Mouse (Mus musculus) myocyte (in vitro differentiated cells): ENCODE results near the gene Gdpd5. TPM values are rescaled to one million over a fixed set of nuclear protein-coding genes. Genes with fewer than 3 reads are reported as not detected.
A peak's percentile ranks its signal among the peaks of the same experiment; 100 is the strongest.

Experiments used
- H3K27me3 ChIP-seq: one replicate; pipeline ENCODE4 v1.6.1; 2011; ENCODE audit not compliant: control insufficient read depth, insufficient read depth, insufficient read length
- H3K36me3 ChIP-seq: one replicate; pipeline ENCODE4 v1.6.1; 2011; ENCODE audit not compliant: control insufficient read depth, insufficient read depth
- H3K4me2 ChIP-seq: one replicate; pipeline ENCODE4 v1.6.1; 2011; ENCODE audit warnings: low read depth, control low read depth
- H3K4me3 ChIP-seq: one replicate; pipeline ENCODE4 v1.5.1; 2011; ENCODE audit warnings: mild to moderate bottlenecking, control low read depth, moderate library complexity
- H3K79me2 ChIP-seq: one replicate; pipeline ENCODE4 v1.6.1; 2011; ENCODE audit not compliant: control insufficient read depth, insufficient read depth
- H3ac ChIP-seq: one replicate; pipeline ENCODE4 v1.6.1; 2011; ENCODE audit not compliant: control insufficient read depth, insufficient read length
- CEBPB ChIP-seq: IDR thresholded peaks from 2 replicates; pipeline ENCODE4 v1.6.1; 2011; ENCODE audit warnings: mild to moderate bottlenecking, moderate library complexity; ENCODE audit not compliant: poor library complexity, insufficient read depth, severe bottlenecking
- E2F4 ChIP-seq: IDR thresholded peaks from one replicate; pipeline ENCODE4 v1.6.1; 2011; ENCODE audit warnings: mild to moderate bottlenecking, control low read depth, moderate library complexity; ENCODE audit not compliant: insufficient read depth
- MAX ChIP-seq: IDR thresholded peaks from one replicate; pipeline ENCODE4 v1.6.1; 2011; ENCODE audit warnings: low read depth, mild to moderate bottlenecking, control low read depth
- MYOD1 ChIP-seq, 3 experiments: IDR thresholded peaks; one replicate each; pipeline ENCODE4 v1.6.1; 2011; ENCODE audit warnings: control low read depth in 2 of 3, low read depth in 2 of 3, mild to moderate bottlenecking in 2 of 3, moderate library complexity in 1 of 3; ENCODE audit not compliant: insufficient read length in 2 of 3, control insufficient read depth in 1 of 3
- MYOG ChIP-seq, 3 experiments: IDR thresholded peaks; one replicate each; pipeline ENCODE4 v1.6.1; 2011; ENCODE audit warnings: control low read depth in 2 of 3, low read depth in 2 of 3, mild to moderate bottlenecking in 2 of 3; ENCODE audit not compliant: insufficient read length in 2 of 3, control insufficient read depth in 1 of 3, insufficient read depth in 1 of 3
- POLR2A ChIP-seq: IDR thresholded peaks from one replicate; pipeline ENCODE4 v1.6.1; 2011; ENCODE audit warnings: low read depth, mild to moderate bottlenecking, control low read depth, moderate library complexity; ENCODE audit not compliant: insufficient read length
- POLR2AphosphoS2 ChIP-seq: IDR thresholded peaks from one replicate; pipeline ENCODE4 v1.6.1; 2011; ENCODE audit warnings: low read depth, control low read depth; ENCODE audit not compliant: insufficient read length
- REST ChIP-seq: IDR thresholded peaks from one replicate; pipeline ENCODE4 v1.6.1; 2011; ENCODE audit warnings: mild to moderate bottlenecking, control low read depth, moderate library complexity; ENCODE audit not compliant: insufficient read depth, insufficient read length
- SRF ChIP-seq: IDR thresholded peaks from one replicate; pipeline ENCODE4 v1.6.1; 2011; ENCODE audit warnings: low read depth; ENCODE audit not compliant: control insufficient read depth, insufficient read length
- TCF12 ChIP-seq: IDR thresholded peaks from one replicate; pipeline ENCODE4 v1.6.1; 2011; ENCODE audit warnings: mild to moderate bottlenecking, control low read depth; ENCODE audit not compliant: poor library complexity, insufficient read depth, severe bottlenecking
- TCF3 ChIP-seq: IDR thresholded peaks from one replicate; pipeline ENCODE4 v1.6.1; 2011; ENCODE audit warnings: low read depth, control low read depth; ENCODE audit not compliant: insufficient read length
- USF1 ChIP-seq: IDR thresholded peaks from one replicate; pipeline ENCODE4 v1.6.1; 2011; ENCODE audit warnings: low read depth, mild to moderate bottlenecking, control low read depth, moderate library complexity
- polyA plus RNA-seq: library from polyadenylated mRNA; unstranded; fragments of >200 nt; fragmentation: generic; extraction: Trizol; gene quantifications from one replicate; pipeline ENCODE4 v1.2.1, GENCODE M21; 2012; ENCODE audit warnings: missing spikeins

Gene Gdpd5
- polyA plus RNA-seq, 1 experiment: 9.5 TPM

DNA sequence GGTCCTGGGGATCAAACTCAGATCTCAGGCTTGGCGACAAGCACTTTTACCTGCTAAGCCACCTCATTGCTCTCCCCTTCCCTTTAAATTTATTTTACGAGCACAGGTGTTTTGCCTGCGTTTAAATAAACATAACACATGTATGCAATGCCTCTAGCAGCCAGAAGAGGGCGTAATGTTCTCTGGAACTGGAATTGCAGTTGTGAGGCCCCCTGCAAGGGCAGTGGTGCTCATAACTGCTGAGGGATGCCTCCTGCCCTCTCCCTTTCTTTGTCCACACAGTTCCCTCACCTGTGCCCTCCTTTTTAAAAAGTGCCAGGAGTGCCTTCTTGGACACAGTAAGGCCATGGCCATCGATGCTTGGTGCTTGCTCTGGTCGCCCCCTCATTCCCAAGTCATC lies 62.8 kb downstream of the Gdpd5 start:
- no peaks in the 10 kb centered on the region for H3K27me3 ChIP-seq
- no peak overlapping the region for H3K4me3 ChIP-seq
- H3K36me3 ChIP-seq: no peaks in the 10 kb centered on the region
- H3ac ChIP-seq: no peak overlapping the region
- no peaks in the 10 kb centered on the region for H3K79me2 ChIP-seq
- H3K4me2 ChIP-seq: no peak overlapping the region
- no peak for TF ChIP-seq SRF

DNA sequence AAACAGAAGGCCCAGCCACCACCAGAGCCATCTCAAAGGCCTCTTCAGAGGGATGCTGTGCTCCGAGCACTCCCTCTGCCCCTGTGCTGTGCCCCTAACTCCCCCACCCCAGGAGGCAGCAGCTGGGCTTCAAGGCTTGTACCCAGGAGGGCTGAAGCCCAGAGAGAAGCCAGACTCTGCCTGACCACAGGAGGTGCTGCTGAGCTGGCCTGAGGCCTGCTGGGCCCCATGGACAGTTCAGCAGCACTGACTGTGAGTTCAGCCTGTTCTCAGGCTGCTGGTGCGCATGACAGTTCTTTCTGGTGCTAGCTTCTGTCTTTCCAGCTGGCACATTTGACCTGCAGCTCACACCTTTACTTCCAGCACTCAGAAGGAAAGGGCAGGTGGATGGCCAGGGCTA lies 64.6 kb downstream of the Gdpd5 start:
- H3K4me3 ChIP-seq: no peak overlapping the region
- no peaks in the 10 kb centered on the region for H3K36me3 ChIP-seq
- H3K27me3 ChIP-seq: no peaks in the 10 kb centered on the region
- no peak overlapping the region for H3ac ChIP-seq
- TF ChIP-seq TCF12: no peak
- no peaks in the 10 kb centered on the region for H3K79me2 ChIP-seq
- H3K4me2 ChIP-seq: no peak overlapping the region

DNA sequence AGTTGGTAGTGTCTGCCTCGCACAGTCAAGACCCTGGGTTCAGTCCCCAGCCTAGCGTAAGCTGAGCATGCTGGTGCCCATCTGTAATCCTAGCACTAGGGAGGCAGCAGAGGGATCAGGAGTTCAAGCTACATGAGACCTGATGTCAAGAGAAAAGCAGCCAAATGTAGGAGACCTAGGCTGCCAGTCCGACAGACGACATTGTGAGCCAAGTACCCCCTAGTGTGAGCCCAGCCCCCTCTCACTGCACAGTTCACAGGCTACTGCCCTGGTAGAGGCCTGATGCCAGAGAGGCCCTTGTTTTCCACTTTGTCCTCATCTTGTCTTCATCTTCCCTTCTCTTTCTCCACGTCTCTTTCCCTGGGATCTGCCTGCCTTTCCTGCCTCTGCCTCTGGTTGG lies 66.1 kb downstream of the Gdpd5 start:
- Histone ChIP-seq H3K79me2 (no peaks in the 10 kb centered on the region), H3K36me3 (no peaks in the 10 kb centered on the region), H3ac (no peak overlapping the region), H3K4me3 (no peak overlapping the region), H3K27me3 (no peaks in the 10 kb centered on the region), H3K4me2 (no peak overlapping the region)
- no peak for TF ChIP-seq SRF
- no peak for TF ChIP-seq MYOG (IDR thresholded peaks at IDR 0.05; ENCODE audit: control insufficient read depth in 1 of 3, insufficient read depth in 1 of 3, insufficient read length in 2 of 3, low read depth in 2 of 3)
- no peak for TF ChIP-seq POLR2A
- TF ChIP-seq TCF12: no peak
- TF ChIP-seq E2F4: no peak
- no peak for TF ChIP-seq USF1
- TF ChIP-seq MYOD1 (IDR thresholded peaks at IDR 0.05; ENCODE audit: control insufficient read depth in 1 of 3, insufficient read length in 2 of 3, low read depth in 2 of 3): no peak
- no peak for TF ChIP-seq CEBPB
- no peak for TF ChIP-seq TCF3
- TF ChIP-seq REST: no peak
- no peak for TF ChIP-seq MAX
- TF ChIP-seq POLR2AphosphoS2: no peak

DNA sequence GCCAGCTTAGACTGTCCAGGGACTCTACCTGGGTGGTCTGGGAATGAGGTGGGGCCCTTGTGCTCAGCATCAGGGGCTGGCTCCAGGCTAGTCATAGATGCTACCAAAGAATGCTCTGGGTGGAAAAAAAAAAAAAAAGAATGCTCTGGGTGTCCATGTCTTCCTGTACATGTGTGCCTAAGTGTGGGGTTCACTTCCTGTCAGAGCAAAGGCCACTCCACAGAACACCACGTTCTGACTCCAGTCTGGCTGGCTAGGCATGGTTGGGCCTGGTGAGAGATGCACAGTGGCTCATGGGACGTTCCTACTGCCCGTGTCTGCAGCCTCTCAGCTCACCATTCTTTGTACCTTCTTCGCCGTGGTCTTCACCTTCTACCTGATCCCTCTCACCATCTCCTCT lies 67.4 kb downstream of the Gdpd5 start:
- Histone ChIP-seq H3K36me3 (no peaks in the 10 kb centered on the region), H3K79me2 (no peaks in the 10 kb centered on the region), H3K27me3 (no peaks in the 10 kb centered on the region), H3K4me3 (no peak overlapping the region), H3K4me2 (no peak overlapping the region), H3ac (no peak overlapping the region)
- TF ChIP-seq MYOD1 (IDR thresholded peaks at IDR 0.05; ENCODE audit: control insufficient read depth in 1 of 3, insufficient read length in 2 of 3, low read depth in 2 of 3) (no peak), POLR2AphosphoS2 (no peak), USF1 (no peak), CEBPB (no peak), TCF12 (no peak), POLR2A (no peak), SRF (no peak), TCF3 (no peak), MYOG (IDR thresholded peaks at IDR 0.05; ENCODE audit: control insufficient read depth in 1 of 3, insufficient read depth in 1 of 3, insufficient read length in 2 of 3, low read depth in 2 of 3) (no peak)

DNA sequence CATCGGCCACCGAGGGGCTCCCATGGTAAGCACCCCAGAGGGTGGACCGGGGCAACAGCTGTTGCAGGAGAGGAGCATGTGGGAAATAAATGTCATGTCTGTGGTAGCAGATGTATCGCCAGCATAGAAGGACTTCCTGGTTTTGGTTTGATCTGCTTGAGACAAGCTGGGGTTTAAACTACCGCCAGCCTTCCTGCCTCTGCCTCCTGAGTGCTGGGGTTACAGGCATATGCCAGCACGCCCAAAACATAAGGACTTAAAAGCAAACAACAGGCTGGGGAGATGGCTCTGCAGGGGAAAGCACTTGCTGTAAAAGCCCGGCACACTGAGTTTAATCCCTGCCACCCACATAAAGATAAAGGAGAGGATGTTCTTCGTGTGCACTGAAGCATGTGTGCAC lies 67.8 kb downstream of the Gdpd5 start:
- Histone ChIP-seq H3K27me3 (no peaks in the 10 kb centered on the region), H3K4me3 (no peak overlapping the region), H3K36me3 (no peaks in the 10 kb centered on the region), H3K79me2 (no peaks in the 10 kb centered on the region), H3K4me2 (no peak overlapping the region), H3ac (no peak overlapping the region)
- TF ChIP-seq MYOG (IDR thresholded peaks at IDR 0.05; ENCODE audit: control insufficient read depth in 1 of 3, insufficient read depth in 1 of 3, insufficient read length in 2 of 3, low read depth in 2 of 3) (peak in 1 of 3 experiments; percentile 14), MAX (no peak)

DNA sequence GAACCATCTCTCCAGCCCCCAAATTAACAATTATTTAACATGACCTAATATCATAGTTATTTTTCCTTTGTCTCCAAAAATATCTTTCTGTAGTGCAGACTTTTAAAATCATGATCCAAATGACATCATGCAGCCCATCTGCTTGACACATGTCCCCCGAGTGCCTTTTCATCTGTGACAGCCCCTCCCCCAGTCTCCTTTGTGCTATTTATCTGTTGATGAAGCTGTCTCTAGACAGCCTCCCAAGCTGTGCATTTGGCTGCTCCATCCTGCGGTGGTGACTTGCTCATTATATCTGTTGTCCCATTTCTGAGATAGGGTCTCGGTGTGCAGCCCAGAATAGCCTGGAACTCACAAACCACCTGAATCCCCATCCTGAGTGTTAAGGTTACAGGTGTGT lies 68.5 kb downstream of the Gdpd5 start:
- no peak overlapping the region for H3K4me2 ChIP-seq
- H3ac ChIP-seq: no peak overlapping the region
- H3K79me2 ChIP-seq: no peaks in the 10 kb centered on the region
- no peak for TF ChIP-seq POLR2A
- no peak for TF ChIP-seq E2F4
- no peak for TF ChIP-seq MYOG (IDR thresholded peaks at IDR 0.05; ENCODE audit: control insufficient read depth in 1 of 3, insufficient read depth in 1 of 3, insufficient read length in 2 of 3, low read depth in 2 of 3)
- TF ChIP-seq MYOD1 (IDR thresholded peaks at IDR 0.05; ENCODE audit: control insufficient read depth in 1 of 3, insufficient read length in 2 of 3, low read depth in 2 of 3): no peak
- TF ChIP-seq USF1: no peak
- TF ChIP-seq REST: no peak
- no peak for TF ChIP-seq TCF12
- TF ChIP-seq MAX: no peak
- TF ChIP-seq POLR2AphosphoS2: no peak
- no peak for TF ChIP-seq SRF
- no peak for TF ChIP-seq CEBPB
- TF ChIP-seq TCF3: no peak
- H3K27me3 ChIP-seq: no peaks in the 10 kb centered on the region
- H3K36me3 ChIP-seq: no peaks in the 10 kb centered on the region
- no peak overlapping the region for H3K4me3 ChIP-seq
